Mouse (Mus musculus): ENCODE data around the gene 4930523C07Rik. TPM values are rescaled to one million over a fixed set of nuclear protein-coding genes. Genes with fewer than 3 reads are reported as not detected.

Gene 4930523C07Rik
- total RNA-seq (2023): 100 to 1,000 TPM; 427 to 434 TPM

GRCm38 (mm10) chr1:160044237-160045021 lies at the start of gene 4930523C07Rik:
Gene 4930523C07Rik, plus strand, starts transcription at chr1:160044382.

Other genes starting within 250 kb of the 4930523C07Rik start
- not detected for gene Tnn, start 109.2 kb downstream of the 4930523C07Rik start, total RNA-seq (2023)
- gene Mrps14, start 150.8 kb downstream of the 4930523C07Rik start, total RNA-seq (2023): 10 to 100 TPM; 32.4 to 48.9 TPM
- 10 to 100 TPM; 43.6 to 78.1 TPM for gene Cacybp, start 168.5 kb downstream of the 4930523C07Rik start, total RNA-seq (2023)